In genomic region chr19:25334360-25334759, GRCm38 (mm10) we compare ENCODE assay signal across 10 mouse cellular contexts.
A peak's percentile ranks its signal among the peaks of the same experiment; 100 is the strongest.
DNase-seq lines count a peak whose midpoint lies in the region; ATAC-seq and TF ChIP-seq lines count a peak whose summit lies in the region.
"Had no signal": no experiment of that assay in that cellular context is flagged by ENCODE, and none has a peak within 500 bp of the region (broad histone marks: within the 10 kb centered on the region; RNA-seq: fewer than 3 reads in every experiment).

No protein-coding gene starts in this region.

- H3K9me3 ChIP-seq in liver, embryonic 11.5 days (ENCODE audit: control insufficient read depth, low read length) = no peaks in the 10 kb centered on the region
- no peaks in the 10 kb centered on the region for H3K9me3 ChIP-seq in limb, embryonic 11.5 days (ENCODE audit: control insufficient read depth, low read length)
- H3K9me3 ChIP-seq: heart, embryonic 15.5 days had no signal

- H3K4me1 ChIP-seq in liver, adult 2 months (ENCODE audit: control insufficient read depth, insufficient read depth, low read length) = no peaks in the 10 kb centered on the region
- no peaks in the 10 kb centered on the region; the same call in 1 of the 2 replicates for H3K4me1 ChIP-seq in liver, embryonic 11.5 days (replicated peaks; ENCODE audit: control insufficient read depth, insufficient read depth, low read length)
- H3K4me1 ChIP-seq in limb, embryonic 11.5 days (ENCODE audit: control insufficient read depth, insufficient read depth, low read length) = no peaks in the 10 kb centered on the region
- H3K4me1 ChIP-seq: heart, embryonic 15.5 days had no signal

- TF ChIP-seq POLR2A in liver, adult 2 months (IDR thresholded peaks at IDR 0.05; ENCODE audit: extremely low read depth, insufficient read depth, low read length) = no peak

- no peak for ATAC-seq in liver, embryonic 11.5 days (replicated peaks; ENCODE audit: low FRiP score)
- ATAC-seq in limb, embryonic 11.5 days (ENCODE audit: insufficient number of reproducible peaks, low FRiP score, low TSS enrichment, low read depth) = no peak

- peak; percentile 10 for DNase-seq in cerebellum, adult 11 months
- DNase-seq in cerebellum, adult 11-12 months = no peak
- peak; percentile 29 for DNase-seq in liver, adult 2 months (ENCODE audit: extremely low read depth, low read depth, low spot score)
- DNase-seq in liver, embryonic 11.5 days (ENCODE audit: low spot score) = no peak
- DNase-seq in brain, adult 2 months (ENCODE audit: low read depth, low spot score) = peak; percentile 68
- peak; percentile 46 to 68 for DNase-seq in frontal cortex, postnatal 25 days (ENCODE audit: low spot score in 2 of 2)
- DNase-seq in limb, embryonic 11.5 days (ENCODE audit: low spot score) = peak; percentile 79
- DNase-seq in right cerebral cortex, adult 2 months (ENCODE audit: low spot score in 2 of 2) = peak; percentile 68 to 76

- peak; percentile 65; the same call in 1 of the 2 replicates for TF ChIP-seq CTCF in liver, adult 2 months (IDR thresholded peaks at IDR 0.05; ENCODE audit: low read depth, low read length)

- no peaks in the 10 kb centered on the region for H3K79me2 ChIP-seq in liver, adult 2 months (ENCODE audit: control insufficient read depth, insufficient read depth, low read length)

- H3K27ac ChIP-seq in liver, adult 2 months (replicated peaks; ENCODE audit: insufficient read depth, low read depth, low read length) = no peak overlapping the region
- no peak overlapping the region for H3K27ac ChIP-seq in liver, embryonic 11.5 days (ENCODE audit: low read depth, low read length)
- H3K27ac ChIP-seq in limb, embryonic 11.5 days (replicated peaks; ENCODE audit: low read depth, low read length) = no peak overlapping the region
- H3K27ac ChIP-seq: heart, embryonic 15.5 days had no signal

- H3K36me3 ChIP-seq in liver, adult 2 months (ENCODE audit: control insufficient read depth, insufficient read depth, low read length) = no peaks in the 10 kb centered on the region
- H3K36me3 ChIP-seq in liver, embryonic 11.5 days (ENCODE audit: control insufficient read depth, insufficient read depth, low read length) = no peaks in the 10 kb centered on the region
- no peaks in the 10 kb centered on the region for H3K36me3 ChIP-seq in limb, embryonic 11.5 days (ENCODE audit: control insufficient read depth, insufficient read depth, low read length)
- H3K36me3 ChIP-seq: G1E; heart, embryonic 15.5 days had no signal

- 68% methylated on average over 3 of the region's 3 CpGs for WGBS in liver, adult 2 months
- WGBS in liver, embryonic 11.5 days = 53% methylated on average over 3 of the region's 3 CpGs
- WGBS in limb, embryonic 11.5 days = 67% methylated on average over 3 of the region's 3 CpGs

- no peak overlapping the region for H3K9ac ChIP-seq in liver, adult 2 months (ENCODE audit: low read depth, low read length)
- no peak overlapping the region for H3K9ac ChIP-seq in liver, embryonic 11.5 days (ENCODE audit: low read depth, low read length)
- no peak overlapping the region for H3K9ac ChIP-seq in limb, embryonic 11.5 days (ENCODE audit: low read length)
- H3K9ac ChIP-seq: heart, embryonic 15.5 days had no signal

- no peaks in the 10 kb centered on the region for H3K27me3 ChIP-seq in liver, adult 2 months (ENCODE audit: control insufficient read depth, insufficient read depth, low read length)
- H3K27me3 ChIP-seq in liver, embryonic 11.5 days (replicated peaks; ENCODE audit: control insufficient read depth, insufficient read depth, low read length) = no peaks in the 10 kb centered on the region
- no peaks in the 10 kb centered on the region for H3K27me3 ChIP-seq in limb, embryonic 11.5 days (ENCODE audit: control insufficient read depth, insufficient read depth, low read length)
- H3K27me3 ChIP-seq: heart, embryonic 15.5 days had no signal

- H3K4me2 ChIP-seq in liver, embryonic 11.5 days = no peak overlapping the region
- H3K4me2 ChIP-seq in limb, embryonic 11.5 days (ENCODE audit: low read depth, severe bottlenecking) = no peak overlapping the region
- H3K4me2 ChIP-seq: heart, embryonic 15.5 days had no signal

- no peak overlapping the region for H3K4me3 ChIP-seq in liver, adult 2 months (ENCODE audit: insufficient read depth, low read depth, low read length)
- H3K4me3 ChIP-seq in liver, embryonic 11.5 days (ENCODE audit: low read depth, low read length) = no peak overlapping the region
- no peak overlapping the region for H3K4me3 ChIP-seq in limb, embryonic 11.5 days (ENCODE audit: low read depth, low read length)
- H3K4me3 ChIP-seq: heart, embryonic 15.5 days had no signal

Comparison
In these comparisons a context has a peak if more than half of its experiments do, and no peak if none do; other contexts are left out.
1. DNase-seq: peak in cerebellum, adult 11 months (single experiment), liver, adult 2 months (single experiment), brain, adult 2 months (single experiment), frontal cortex, postnatal 25 days (2 of 2), limb, embryonic 11.5 days (single experiment) and right cerebral cortex, adult 2 months (2 of 2); none in cerebellum, adult 11-12 months (single experiment) and liver, embryonic 11.5 days (single experiment).